Mouse (Mus musculus) gastrocnemius, postnatal 4 days (tissue): ENCODE results near the gene Npr3. TPM values are rescaled to one million over a fixed set of nuclear protein-coding genes. Genes with fewer than 3 reads are reported as not detected.

Experiments used
- total RNA-seq, 2 experiments: library from RNA; stranded (reverse); gene quantifications; 2 replicates each; pipeline ENCODE4 v1.2.3; 2021

Npr3 gene
- total RNA-seq, 2 experiments from 2014 or later, result 11.8 to 14.3 TPM

Other genes with a start within 250 kb of the Npr3 start
- 100 to 1,000 TPM; 186 to 196 TPM for gene Sub1, start 89.7 kb upstream of the Npr3 start, total RNA-seq
- gene Zfr, start 210.5 kb upstream of the Npr3 start, total RNA-seq, result 100 to 1,000 TPM; 117 to 127 TPM